In genomic region chr7:127876467-127877348, GRCm38 (mm10) we compare ENCODE assay signal across 8 mouse cellular contexts. TPM values are rescaled to one million over a fixed set of nuclear protein-coding genes. Genes with fewer than 3 reads are reported as not detected.
DNase-seq lines count a peak whose midpoint lies in the region; ATAC-seq and TF ChIP-seq lines count a peak whose summit lies in the region.

Zfp668 (minus strand) TSS chr7:127876828.

- no peaks in the 10 kb centered on the region for H3K9me3 ChIP-seq in hindbrain, embryonic 10.5 days
- no peaks in the 10 kb centered on the region for H3K9me3 ChIP-seq in lung, postnatal 0 days (ENCODE audit: low read length)

- H3K4me2 ChIP-seq in lung, postnatal 0 days (replicated peaks; ENCODE audit: low read depth, low read length) = peak within 1 kb of the TSS; percentile 92

- DNase-seq in MEL-GATA-1-ER (ENCODE audit: extremely low read depth, low read depth) = peak; percentile 93
- peak; percentile 88 for DNase-seq in cerebellum, adult 8-10 months
- peak; percentile 94 for DNase-seq in forelimb bud, embryonic 11.5 days (ENCODE audit: low read depth, low spot score)
- peak; percentile 93 for DNase-seq in hindbrain, embryonic 10.5 days (ENCODE audit: low spot score)
- DNase-seq in layer of hippocampus, adult 9-11 months = peak; percentile 90
- DNase-seq in lung, postnatal 0 days (ENCODE audit: low spot score) = peak; percentile 96
- DNase-seq in ovary, postnatal 14 days (ENCODE audit: low spot score) = peak; percentile 86
- DNase-seq in thymus, postnatal 14 days = peak; percentile 88

- under 1% methylated on average over 60 of the region's 60 CpGs for WGBS in hindbrain, embryonic 10.5 days
- WGBS in lung, postnatal 0 days = 1% methylated on average over 60 of the region's 60 CpGs

- peaks cover 30% of the 10 kb centered on the region for H3K4me1 ChIP-seq in hindbrain, embryonic 10.5 days (replicated peaks)
- peaks cover 5% of the 10 kb centered on the region; the same call in 1 of the 2 replicates for H3K4me1 ChIP-seq in lung, postnatal 0 days (ENCODE audit: insufficient read depth, low read depth, low read length)

- H3K4me3 ChIP-seq in hindbrain, embryonic 10.5 days = peak within 1 kb of the TSS; percentile 85
- H3K4me3 ChIP-seq in lung, postnatal 0 days (ENCODE audit: low read depth, low read length) = peak within 1 kb of the TSS; percentile 89

- no peak for TF ChIP-seq CTCF in lung, postnatal 0 days (IDR thresholded peaks at IDR 0.05)

- peak; percentile 67 for ATAC-seq in lung, postnatal 0 days

- H3K9ac ChIP-seq in lung, postnatal 0 days (replicated peaks; ENCODE audit: low read depth) = peak within 1 kb of the TSS; percentile 84

- H3K27me3 ChIP-seq in hindbrain, embryonic 10.5 days (ENCODE audit: insufficient read depth, poor library complexity, severe bottlenecking) = no peaks in the 10 kb centered on the region
- H3K27me3 ChIP-seq in lung, postnatal 0 days (replicated peaks; ENCODE audit: insufficient read depth, low read length) = no peaks in the 10 kb centered on the region

- no peak for TF ChIP-seq EP300 in lung, postnatal 0 days (IDR thresholded peaks at IDR 0.05)

- peak within 1 kb of the TSS; percentile 98 for H3K27ac ChIP-seq in hindbrain, embryonic 10.5 days
- H3K27ac ChIP-seq in lung, postnatal 0 days (ENCODE audit: low read length) = peak within 1 kb of the TSS; percentile 98

- peaks cover 65% of the 10 kb centered on the region for H3K36me3 ChIP-seq in hindbrain, embryonic 10.5 days
- H3K36me3 ChIP-seq in lung, postnatal 0 days (ENCODE audit: insufficient read depth, low read length) = peaks cover 33% of the 10 kb centered on the region

RNA-seq across cellular contexts. Expression of gene Zfp668, which starts in this region (rescaled TPM):
- 41.4 and 42.3 TPM in 2 replicates for polyA plus RNA-seq in hindbrain, embryonic 10.5 days (2016; fragmentation: Nextera tagmentation; extraction: Ambion mirVana)
- polyA plus RNA-seq in lung, postnatal 0 days (2015; fragmentation: Nextera tagmentation; extraction: Ambion mirVana) = 9.4 and 10.0 TPM in 2 replicates

Comparison
In these comparisons a context has a peak if more than half of its experiments do, and no peak if none do; other contexts are left out.
1. Peak in every context shown above with its lines: DNase-seq, ATAC-seq, H3K4me3 ChIP-seq and H3K27ac ChIP-seq.